Mouse (Mus musculus): ENCODE results near the gene Gm20518.

The Gm20518 gene

DNA sequence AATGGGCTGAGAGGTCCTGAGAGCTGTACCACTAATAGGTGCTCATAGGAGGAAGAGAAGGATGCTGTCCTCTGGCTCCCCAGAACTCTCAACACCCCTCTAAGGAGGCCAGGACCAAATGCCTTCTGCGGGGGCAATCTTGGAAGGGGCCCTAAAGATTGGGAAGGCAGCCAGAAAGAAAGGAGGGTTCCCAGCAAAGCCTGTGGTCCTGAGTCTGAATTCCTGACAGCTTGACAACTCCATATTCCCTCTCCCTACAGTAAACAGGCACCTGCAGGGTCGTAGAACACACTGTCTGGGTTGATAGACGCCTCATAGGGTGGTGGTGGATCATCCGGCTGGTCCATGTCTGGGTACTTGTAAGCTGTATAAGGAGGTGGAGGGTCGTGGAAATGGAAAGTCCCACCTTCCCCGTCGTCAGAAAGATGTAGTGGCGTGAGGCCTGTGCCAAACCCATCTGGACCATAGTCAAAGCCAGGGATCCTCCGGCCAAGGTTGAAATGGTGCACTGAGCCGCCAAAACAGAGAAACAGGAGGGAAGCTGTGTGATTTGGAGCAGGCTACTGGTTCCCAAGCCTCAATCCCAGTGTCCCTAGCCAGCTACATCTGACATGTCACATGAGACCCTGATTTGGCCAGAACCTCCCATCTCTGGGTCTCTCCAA, 47.6 kb downstream of the Gm20518 start:
- in situ Hi-C loops (cut with MboI, MseI), result no loop called here

DNA sequence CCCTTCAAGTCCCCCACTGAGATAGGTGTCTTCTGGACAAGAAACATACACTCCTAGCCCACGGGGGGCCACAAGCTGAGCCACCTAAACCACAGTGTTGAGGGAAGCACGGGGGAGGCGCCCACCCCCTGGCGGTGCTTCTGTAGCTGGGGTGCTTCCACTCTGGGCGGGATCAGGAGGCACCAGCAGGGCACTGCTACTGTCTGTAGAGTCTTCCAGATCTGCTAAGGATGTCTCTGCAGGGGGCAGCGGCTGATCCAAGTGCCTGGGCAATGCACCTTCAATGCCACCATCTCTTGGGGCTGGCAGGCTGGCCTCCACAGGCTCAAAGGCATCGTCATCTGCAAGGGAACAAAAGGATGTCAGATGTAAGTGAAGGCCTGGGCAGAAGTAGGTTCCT, 49.0 kb downstream of the Gm20518 start:
- in situ Hi-C loops (cut with MboI, MseI), result no loop called here

DNA sequence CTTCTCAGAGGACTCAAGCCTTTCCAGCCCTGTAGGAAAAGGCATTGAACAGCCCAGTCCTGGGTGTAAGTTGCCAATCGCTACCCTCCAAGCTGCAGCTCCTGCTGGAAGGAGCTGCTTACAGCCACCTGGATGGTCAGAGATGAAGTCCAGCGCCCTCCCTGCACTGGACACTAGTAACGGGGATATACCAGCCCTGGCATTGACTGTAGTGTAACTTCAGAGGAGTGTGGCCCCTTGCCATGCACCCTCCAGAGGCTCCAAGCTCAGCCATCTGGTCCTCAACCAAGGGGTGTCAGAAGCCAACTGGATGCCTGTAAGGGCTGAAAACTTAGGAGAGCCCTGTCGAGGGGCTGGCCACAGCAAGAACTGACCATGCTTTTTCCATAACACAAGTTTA, 51.5 kb downstream of the Gm20518 start:
- in situ Hi-C loops (cut with MboI, MseI), result no loop called here

DNA sequence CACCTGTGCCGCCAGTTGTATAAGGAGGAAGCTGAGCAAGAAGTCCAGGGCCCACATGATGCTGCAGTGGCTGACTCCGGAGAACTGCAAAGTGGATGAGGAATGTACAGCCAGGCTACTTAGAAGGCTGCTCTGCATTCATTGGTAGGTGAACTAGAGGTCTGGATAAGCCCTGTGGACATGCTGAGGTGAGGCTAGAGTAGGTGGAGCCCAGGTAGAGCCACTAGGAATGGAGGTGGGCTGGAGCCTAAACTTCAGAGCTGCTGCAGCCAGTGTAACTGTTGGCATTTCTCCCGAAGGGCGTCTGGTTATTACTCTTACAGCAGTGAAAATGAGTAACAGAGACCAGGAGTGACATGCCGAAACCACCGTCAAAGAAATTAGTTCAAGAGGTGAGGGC, 53.4 kb downstream of the Gm20518 start, which contains the start of gene Car15:
Car15 (minus strand) TSS at position 314 of the 400 bp plus-strand sequence.
- in situ Hi-C loops (cut with MboI, MseI), result no loop called here

DNA sequence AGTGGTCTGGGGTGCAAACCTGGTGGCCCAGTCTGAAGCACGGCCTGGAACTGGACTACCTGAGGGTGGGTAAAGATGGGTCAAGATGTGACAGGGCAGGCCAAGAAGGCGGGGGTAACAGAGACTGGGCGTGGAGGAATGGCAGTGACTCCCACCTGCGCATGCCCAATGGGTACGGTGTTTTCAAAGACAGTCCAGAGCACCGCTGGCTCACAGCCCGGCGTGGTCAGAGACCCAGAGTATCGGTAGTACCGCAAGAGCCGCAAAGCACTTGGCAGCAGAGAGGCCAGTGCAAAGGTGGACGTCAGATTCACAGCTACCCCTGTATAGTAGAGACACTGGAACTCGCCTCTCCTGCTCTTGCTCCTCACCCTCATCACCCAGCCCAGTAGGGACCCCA, 56.0 kb downstream of the Gm20518 start:
- in situ Hi-C loops (cut with MboI, MseI), result no loop called here

DNA sequence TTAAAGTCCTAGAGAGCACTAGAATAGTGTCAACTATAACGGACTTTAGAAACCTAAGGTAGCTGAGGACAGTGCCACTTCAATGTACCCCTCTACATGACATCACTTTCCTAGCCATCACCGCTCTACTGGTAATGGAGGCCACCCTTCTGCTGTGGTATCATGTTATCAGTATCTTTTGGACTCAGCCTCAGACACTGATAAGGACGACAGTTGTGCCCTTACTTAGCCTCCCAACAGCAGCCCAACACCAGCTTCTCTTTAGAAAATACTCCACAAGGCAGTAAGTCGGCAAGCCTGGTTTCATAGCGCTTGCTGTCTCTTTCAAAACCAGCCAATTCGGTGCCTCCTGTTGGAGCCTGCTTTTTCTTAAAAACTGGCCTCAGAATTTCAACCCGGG, 56.9 kb downstream of the Gm20518 start:
- in situ Hi-C loops (cut with MboI, MseI), result no loop called here

DNA sequence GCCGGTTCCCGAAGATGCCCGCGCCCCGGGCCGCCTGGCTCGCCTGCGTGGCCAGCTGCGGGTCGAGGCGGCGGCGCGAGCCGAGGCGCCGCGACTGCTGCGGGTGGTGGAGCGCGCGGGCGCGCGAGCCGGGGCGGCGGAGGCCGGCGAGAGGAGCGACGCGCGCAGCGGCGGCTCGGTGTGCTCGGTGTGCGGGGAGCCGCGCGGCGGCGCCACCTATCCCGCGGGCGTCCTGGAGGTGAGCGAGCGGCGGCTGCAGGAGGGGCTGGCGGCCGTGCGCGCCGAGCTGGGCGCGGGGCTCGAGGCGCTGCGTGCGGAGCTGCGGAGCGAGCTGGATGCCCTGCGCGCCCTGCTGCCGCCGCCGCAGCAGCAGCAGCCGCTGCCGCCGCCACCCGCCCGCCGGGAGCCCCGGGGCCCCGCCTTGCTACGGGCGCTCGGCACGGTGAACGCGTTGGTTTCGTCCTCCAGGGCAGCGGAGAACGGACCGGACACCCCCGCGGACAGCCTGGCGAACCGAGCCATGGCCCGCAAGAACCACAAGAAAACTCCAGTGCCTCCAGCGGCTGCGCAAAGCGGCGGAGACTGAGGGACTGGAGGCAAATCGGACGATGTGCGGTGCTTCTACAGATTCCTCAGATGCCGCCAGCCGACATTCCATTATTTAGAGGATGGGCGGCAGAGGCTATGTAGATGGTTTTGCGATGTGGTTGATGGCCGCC, 57.6 kb downstream of the Gm20518 start:
- in situ Hi-C loops (cut with MboI, MseI), result no loop called here

DNA sequence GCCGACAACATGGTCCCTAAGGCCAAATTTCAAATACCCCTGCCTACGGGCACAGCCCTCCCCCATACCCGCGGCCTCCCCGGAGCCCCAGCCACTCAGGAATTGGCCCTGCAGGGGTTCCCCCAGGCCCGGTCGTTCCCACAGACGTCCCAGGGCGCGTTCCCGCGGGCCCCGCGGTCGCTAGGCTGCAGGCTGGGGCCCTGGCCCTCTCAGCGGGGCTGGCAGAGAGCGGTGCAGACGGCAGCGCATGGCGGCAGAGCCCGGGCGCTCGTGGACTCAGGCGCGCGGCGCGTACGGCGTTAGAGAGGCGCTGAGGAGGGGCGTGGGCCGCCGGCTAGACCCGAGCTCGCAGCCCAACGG, 58.2 kb downstream of the Gm20518 start:
- in situ Hi-C loops (cut with MboI, MseI), result no loop called here

DNA sequence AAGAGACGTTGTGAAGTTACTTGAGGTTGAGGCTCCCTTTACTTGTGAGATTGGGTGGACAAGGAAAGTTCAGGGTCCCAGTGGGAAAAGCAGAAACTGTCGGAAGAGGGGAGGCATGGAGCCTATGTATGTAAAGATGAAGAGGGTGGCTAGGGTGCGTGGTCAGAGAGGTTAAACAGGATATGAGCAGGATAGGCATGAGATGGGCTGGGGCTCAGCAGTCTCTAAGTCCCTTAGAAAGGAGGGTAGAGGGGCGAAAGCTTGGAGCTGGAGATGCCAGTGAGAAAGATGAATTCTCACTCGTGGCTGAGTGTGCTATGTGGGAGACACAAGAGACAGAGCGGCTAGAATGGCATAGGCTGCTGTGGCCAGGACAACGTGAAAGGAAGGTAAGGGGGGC, 58.6 kb downstream of the Gm20518 start, which contains the start of gene B830017H08Rik:
B830017H08Rik (plus strand) TSS at position 301 of the 400 bp plus-strand sequence.
- in situ Hi-C loops (cut with MboI, MseI), result no loop called here

DNA sequence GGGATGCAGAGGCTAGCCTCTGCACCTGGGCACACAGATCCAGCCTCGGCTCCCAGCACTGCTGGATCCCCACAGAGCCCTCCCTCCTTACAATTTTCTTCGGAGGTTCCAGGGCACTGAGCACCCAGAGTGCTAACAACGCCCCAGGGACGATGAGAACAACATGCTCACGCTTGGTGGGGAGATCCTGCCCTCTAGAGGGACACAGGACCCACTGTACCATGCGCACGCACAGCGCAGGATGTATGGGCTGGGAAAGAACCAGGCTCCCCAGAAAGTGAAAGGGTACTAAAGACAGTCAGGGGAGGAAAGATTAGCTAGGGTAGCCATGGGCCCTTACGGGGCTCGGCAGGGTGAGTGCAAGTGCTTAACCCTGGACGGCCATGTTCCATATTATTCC, 59.7 kb downstream of the Gm20518 start:
- in situ Hi-C loops (cut with MboI, MseI), result no loop called here

DNA sequence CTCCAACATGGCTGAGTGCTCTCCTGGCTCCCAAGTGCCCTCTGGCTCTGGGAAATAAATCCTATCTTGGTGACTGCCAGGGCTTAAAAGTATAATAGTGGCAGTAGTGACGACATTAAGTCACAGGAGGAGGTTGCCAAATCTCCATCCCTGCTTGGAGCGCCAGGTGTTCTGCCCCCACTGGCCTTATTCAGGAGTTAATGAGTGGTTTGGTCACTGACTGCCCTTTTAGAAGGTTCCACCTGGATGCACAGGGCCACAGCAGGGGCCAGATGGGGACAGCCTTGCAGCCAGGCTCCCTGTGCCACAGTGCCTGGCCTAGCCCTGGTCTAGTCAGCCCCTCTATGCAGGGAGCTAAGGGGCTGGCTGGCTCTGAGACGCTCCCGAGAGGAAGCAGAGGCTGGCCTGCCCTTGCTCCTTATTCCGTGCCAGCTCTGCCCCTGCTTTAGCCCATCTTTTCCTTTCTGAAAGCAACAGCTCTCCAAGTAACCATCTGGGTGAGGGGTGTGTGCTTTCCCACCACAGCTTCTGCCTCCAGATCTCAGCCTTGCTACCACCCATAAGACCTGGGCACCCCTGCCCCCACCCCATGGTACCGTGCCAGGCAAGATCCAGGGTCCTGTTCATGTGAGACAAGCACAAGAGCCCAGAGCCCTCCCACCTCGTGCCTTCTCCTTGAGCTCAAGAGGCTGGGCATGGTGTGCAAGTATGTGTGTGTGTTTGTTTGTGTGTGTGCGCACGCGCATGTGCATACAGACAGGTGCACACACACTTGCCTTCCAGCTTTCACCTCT, 60.9 kb downstream of the Gm20518 start:
- in situ Hi-C loops (cut with MboI, MseI), result no loop called here

DNA sequence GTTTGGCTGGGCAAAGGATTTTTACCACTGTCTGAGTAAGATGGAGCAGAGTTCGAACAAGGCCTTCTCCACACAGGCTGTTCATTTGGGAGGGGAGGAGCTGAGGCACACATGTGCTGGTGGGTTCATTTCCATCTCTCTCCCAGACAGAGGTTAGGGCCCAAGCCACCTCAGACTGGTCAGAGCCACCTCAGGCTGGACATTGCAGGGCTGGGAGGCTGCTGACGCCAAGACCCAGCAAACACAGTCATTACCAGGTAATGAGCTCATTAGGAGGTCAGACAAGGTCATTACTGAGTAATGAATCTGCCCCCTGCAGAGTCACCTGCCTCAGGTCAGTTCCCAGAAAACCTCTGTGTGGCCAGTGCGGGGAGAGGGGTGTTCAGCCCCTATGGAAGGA, 62.6 kb downstream of the Gm20518 start:
- in situ Hi-C loops (cut with MboI, MseI), result no loop called here

DNA sequence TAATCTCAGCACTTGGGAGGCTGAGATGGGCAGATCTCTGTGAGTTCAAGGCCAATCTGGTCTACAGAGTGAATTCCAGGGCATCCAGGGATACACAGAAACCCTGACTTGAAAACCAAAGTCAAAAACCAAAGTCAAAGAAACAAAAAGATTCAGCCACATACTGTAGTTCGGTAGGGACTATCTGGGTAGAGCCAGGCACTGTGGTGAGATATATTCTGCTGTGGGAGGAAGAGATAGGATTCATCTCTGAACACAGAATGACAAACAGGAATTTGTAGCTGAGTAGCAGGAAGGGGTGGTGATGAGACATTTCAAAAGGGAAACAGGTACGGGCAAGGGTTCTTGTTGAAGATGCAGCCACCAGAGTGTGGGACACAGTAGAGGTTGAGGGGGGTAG, 63.2 kb downstream of the Gm20518 start:
- in situ Hi-C loops (cut with MboI, MseI), result no loop called here

DNA sequence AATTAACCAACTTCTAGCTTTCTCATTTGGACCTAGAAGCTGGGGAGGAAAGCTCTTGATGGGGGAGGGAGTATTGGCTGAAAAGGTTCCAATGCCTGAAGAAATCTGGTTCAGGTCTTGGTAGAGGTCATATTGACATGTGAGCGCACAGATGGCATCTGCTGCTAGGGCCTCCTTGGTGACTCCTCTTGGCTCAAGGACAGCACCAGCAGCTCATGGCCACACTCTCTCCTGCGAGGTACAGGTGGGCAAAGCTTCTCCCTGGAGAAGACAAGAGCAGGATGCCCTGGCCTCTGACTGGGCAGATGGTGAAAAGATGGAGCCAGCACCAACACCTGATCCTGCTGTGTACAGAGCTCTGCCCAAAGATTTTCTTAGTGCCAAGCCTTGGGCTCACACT, 65.0 kb downstream of the Gm20518 start:
- in situ Hi-C loops (cut with MboI, MseI), result no loop called here

DNA sequence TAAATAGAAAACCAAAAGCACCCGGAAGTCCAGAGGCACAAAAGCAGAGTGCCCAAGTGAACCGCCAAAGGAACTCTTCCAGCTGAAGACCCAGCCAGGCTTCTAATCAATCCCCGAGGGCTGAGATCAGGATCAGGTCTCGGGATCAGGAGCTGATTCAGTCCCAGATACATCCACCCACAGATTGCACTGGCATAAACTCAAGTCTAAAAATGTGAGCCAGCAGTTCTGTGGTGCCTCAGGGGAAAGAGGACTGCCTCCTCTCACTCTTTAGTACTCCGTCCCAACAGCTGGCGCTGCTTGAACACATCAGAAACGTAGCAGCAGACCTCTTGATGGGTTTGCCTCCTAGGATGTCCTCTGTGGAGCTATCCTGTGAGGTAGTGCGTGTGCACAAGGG, 74.9 kb downstream of the Gm20518 start:
- in situ Hi-C loops (cut with MboI, MseI), result no loop called here

DNA sequence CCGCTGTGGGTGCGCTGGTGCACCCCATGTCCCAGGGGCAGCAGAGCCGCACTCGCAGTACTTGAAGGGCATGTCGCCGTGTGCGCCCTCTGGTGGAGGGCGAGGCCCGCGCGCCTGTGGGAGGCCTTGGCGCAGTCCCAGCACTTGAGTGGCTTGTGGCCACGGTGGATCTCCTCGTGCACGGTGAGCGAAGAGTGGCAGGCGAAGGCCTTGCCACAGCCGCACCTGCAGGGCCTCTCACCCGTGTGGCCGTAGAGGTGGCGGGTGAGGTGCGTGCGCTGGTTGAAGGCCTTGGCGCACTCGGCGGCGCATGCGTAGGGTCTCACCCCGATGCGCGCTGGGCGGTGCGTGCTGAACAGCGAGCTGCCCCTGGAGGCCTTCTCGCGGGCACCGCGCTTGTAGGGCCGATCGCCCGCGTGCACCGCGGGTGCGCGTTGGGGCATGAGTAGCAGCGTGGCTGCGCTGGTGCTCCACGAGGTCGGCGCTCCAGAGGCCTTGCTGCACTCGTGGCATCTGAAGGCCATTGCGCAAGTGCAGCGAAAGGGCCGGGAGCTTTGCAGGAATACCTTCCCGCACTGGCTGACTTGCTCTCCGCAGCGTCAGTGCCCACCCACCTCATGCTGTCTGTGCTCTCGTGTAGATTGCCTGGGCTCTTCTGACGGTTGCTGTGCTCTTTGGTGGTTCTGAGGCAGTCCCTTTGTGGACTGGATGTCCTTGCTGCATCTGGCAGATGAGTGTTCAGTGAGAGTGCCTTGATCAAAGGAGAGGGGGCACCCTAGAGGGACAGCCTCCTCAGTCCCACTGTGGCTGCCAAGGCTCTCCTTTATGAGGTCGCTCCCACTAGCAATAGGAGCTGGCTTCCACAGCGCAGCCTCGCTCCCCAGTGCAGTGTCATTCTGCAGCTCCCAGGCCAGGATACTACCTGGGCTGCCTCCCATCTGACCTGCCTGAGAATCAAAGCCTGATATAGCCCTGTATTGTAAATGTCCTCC, 75.8 kb downstream of the Gm20518 start:
- in situ Hi-C loops (cut with MboI, MseI), result no loop called here

DNA sequence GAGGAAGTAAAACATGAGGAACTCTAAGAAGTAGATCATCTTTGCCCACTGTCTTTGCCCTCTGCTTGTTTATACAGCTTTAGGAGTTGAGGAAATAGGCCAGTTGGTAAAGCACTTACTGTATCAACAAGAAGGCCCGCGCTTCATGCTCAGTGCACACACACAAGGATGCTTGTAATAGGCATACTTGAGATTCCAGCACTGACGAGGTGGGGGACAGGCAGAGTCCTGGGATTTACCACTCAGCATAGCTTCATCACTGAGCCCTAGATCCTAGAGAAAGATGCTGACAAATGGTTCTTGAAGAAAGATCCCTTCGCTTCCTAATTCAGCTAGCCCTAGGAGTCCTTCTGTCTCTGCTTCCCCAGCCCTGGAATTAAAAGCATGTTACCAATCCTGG, 78.3 kb downstream of the Gm20518 start:
- in situ Hi-C loops (cut with MboI, MseI), result loop anchor here (5.0 kb wide), 1 partner anchor 71 kb away; no protein-coding TSS in a partner anchor

DNA sequence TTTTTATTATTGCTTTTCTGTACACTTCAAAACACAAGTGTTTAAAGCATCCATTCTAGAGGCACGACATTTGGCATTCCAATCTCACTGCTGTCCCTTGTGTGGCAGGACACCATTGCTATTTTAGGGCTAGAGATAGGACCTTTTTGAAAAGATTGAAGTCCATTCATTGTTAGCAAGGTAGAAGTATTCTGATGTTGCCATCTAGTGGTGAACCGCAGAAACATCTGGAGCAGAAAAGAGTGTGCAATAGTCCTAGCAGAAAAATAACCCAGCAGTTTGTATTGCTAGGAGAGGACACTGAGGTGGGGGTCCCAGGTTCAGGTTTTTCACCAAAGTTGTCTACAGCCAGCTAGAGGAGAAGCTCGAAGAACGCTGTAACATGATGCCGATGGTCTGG, 79.4 kb downstream of the Gm20518 start:
- in situ Hi-C loops (cut with MboI, MseI), result loop anchor here (5.0 kb wide), 1 partner anchor 70 kb away; no protein-coding TSS in a partner anchor

DNA sequence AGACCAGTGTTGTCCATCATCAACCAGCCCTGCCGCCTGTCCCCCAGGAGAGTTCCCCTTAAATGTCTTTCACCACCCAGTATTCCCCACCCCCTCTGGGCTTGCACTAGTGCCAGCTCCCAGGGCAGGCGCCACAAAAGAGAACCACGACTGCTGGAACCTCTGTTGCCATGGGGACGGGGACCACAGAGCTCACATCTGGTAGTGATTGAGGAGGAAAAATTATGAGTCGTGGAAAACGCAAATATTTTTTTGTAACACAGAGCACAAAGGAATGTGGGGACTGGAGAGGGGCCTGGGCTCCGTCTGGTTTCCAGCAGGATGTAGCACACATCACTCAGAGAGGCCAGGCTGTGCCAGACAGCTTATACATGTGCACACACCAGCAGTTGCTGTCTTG, 81.8 kb downstream of the Gm20518 start:
- in situ Hi-C loops (cut with MboI, MseI), result loop anchor here (5.0 kb wide), 1 partner anchor 67 kb away; no protein-coding TSS in a partner anchor

DNA sequence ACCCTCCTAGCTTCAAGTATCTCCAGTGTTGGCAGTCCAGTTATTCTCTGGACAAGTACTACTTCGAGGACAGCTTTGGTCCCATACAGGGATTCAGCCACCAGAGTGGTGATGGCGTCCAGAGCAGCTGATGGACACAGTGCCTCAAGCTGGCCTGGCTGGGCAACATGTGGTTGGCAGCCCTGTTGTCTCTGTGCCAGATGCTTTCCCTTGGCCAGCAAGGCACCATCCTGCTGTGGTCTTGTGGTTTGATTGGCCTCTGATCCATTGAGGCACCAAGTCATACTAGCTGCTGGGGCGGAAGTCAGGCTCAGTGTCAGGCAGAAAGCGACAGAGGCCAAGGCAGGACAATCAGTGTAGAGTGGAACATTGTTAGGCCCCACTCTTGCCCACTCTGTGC, 82.3 kb downstream of the Gm20518 start:
- in situ Hi-C loops (cut with MboI, MseI), result no loop called here

Data from regulatory T cell (primary cell).